Mouse (Mus musculus): ENCODE measurements around the gene Atp8b4. TPM values are rescaled to one million over a fixed set of nuclear protein-coding genes. Genes with fewer than 3 reads are reported as not detected.

Atp8b4 gene
- polyA plus RNA-seq, 1 experiment from 2014 or later: 5.9 TPM

DNA sequence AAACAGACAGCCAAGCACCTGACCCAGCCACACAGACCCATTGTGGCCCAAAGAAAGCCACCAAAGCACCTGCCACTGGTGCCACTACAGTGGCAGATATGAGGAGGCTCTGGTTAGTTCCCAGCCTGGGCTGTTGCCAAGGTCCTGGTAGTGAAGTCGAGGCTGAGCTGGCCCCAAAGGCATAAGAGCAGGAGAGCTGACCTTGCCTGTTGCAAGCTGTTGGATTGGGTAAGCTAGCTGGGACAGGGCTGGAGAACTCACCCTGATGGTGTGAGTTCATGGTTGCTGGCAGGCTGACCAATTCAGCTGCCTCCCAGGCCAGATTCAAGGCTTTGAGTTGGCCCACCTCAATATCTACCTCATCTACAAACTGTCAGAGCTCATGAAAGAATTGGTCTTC lies 4.7 kb upstream of the Atp8b4 start:
- no peak overlapping the region for H3K4me2 ChIP-seq (ENCODE audit: low read depth, low read length)
- no peaks in the 10 kb centered on the region for H3K36me3 ChIP-seq (ENCODE audit: control insufficient read depth, insufficient read depth)
- no peak overlapping the region for H3K27ac ChIP-seq (ENCODE audit: low read length)
- WGBS (ENCODE audit: insufficient replicate concordance): 57% methylated on average over 1 of the region's 1 CpGs
- no peak overlapping the region for H3K4me3 ChIP-seq (ENCODE audit: low read depth, low read length)
- ATAC-seq (ENCODE audit: low read depth): no peak
- no peaks in the 10 kb centered on the region for H3K9me3 ChIP-seq (replicated peaks; ENCODE audit: control insufficient read depth, low read length)
- H3K9ac ChIP-seq (ENCODE audit: low read depth, low read length): no peak overlapping the region
- no peaks in the 10 kb centered on the region for H3K27me3 ChIP-seq (ENCODE audit: control insufficient read depth, insufficient read depth, low read depth, low read length)
- no peaks in the 10 kb centered on the region for H3K4me1 ChIP-seq (ENCODE audit: control insufficient read depth, low read depth, low read length)

DNA sequence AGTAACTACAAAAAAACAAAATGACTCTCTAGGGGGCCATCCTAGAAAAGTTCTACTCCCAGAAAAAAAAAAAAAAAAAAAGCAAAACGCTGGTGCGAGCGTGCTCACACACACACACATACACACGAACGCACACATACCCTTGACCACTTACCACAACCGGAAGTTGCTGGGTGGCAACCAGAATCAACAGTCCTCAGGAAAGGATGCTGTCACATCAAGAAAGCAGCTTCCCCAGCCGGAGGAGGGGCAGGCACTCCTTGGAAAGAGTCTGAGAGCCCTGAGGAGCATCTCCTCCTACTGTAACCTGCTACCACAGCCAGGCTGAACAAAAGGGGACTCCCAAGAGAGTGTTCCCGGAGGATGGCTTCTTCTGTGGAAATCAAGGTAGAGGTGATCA lies 744 bp downstream of the Atp8b4 start:
- H3K36me3 ChIP-seq (ENCODE audit: control insufficient read depth, insufficient read depth): no peaks in the 10 kb centered on the region
- ATAC-seq (ENCODE audit: low read depth): no peak
- no peak overlapping the region for H3K4me2 ChIP-seq (ENCODE audit: low read depth, low read length)
- 33% methylated on average over 8 of the region's 8 CpGs for WGBS (ENCODE audit: insufficient replicate concordance)
- no peak overlapping the region for H3K27ac ChIP-seq (ENCODE audit: low read length)
- no peaks in the 10 kb centered on the region for H3K9me3 ChIP-seq (replicated peaks; ENCODE audit: control insufficient read depth, low read length)
- no peaks in the 10 kb centered on the region for H3K27me3 ChIP-seq (ENCODE audit: control insufficient read depth, insufficient read depth, low read depth, low read length)
- no peak overlapping the region for H3K9ac ChIP-seq (ENCODE audit: low read depth, low read length)
- peak overlapping the region; percentile 36 for H3K4me3 ChIP-seq (ENCODE audit: low read depth, low read length)
- H3K4me1 ChIP-seq (ENCODE audit: control insufficient read depth, low read depth, low read length): no peaks in the 10 kb centered on the region; the same call in 1 of the 2 replicates

DNA sequence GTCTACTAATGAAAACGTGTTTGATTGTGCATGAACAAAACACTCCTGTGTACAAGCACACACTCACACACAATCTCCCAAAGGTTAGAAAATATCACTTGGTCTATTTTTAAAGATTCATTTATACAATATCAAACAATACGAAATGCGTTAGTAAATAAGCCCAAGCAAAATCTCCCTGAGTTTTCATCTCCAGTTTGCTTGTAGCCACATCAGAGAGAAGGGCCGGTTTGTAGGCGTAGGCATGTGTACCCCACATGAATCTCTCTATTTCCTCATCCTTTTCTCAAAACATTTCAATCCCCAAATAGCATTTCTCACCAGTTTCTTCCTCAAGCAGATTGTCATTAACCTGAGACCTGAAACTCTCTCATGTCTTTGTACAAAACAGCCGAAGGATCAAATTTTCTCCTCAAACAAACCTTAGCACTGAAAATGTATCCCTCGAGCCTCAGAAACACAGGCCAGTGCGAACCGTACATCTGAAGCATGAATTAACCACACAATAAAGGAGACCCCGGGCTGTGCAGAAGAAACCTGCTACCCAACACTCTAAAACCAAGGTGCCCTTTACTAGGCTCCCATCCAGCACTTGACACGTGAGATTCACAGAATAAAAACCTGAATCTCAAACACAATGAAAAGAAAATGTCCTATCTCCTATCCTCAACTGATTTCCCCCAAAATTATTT lies 1.6 kb downstream of the Atp8b4 start:
- Histone ChIP-seq H3K36me3 (ENCODE audit: control insufficient read depth, insufficient read depth) (no peaks in the 10 kb centered on the region), H3K9ac (ENCODE audit: low read depth, low read length) (no peak overlapping the region), H3K27me3 (ENCODE audit: control insufficient read depth, insufficient read depth, low read depth, low read length) (no peaks in the 10 kb centered on the region), H3K9me3 (replicated peaks; ENCODE audit: control insufficient read depth, low read length) (no peaks in the 10 kb centered on the region), H3K4me1 (ENCODE audit: control insufficient read depth, low read depth, low read length) (no peaks in the 10 kb centered on the region; the same call in 1 of the 2 replicates), H3K4me3 (ENCODE audit: low read depth, low read length) (peak overlapping the region; percentile 36), H3K27ac (ENCODE audit: low read length) (no peak overlapping the region), H3K4me2 (ENCODE audit: low read depth, low read length) (0 out of 2 replicates have a peak overlapping the region, but pooled peaks have one; percentile 7)
- WGBS (ENCODE audit: insufficient replicate concordance): 57% methylated on average over 11 of the region's 11 CpGs
- no peak for ATAC-seq (ENCODE audit: low read depth)

DNA sequence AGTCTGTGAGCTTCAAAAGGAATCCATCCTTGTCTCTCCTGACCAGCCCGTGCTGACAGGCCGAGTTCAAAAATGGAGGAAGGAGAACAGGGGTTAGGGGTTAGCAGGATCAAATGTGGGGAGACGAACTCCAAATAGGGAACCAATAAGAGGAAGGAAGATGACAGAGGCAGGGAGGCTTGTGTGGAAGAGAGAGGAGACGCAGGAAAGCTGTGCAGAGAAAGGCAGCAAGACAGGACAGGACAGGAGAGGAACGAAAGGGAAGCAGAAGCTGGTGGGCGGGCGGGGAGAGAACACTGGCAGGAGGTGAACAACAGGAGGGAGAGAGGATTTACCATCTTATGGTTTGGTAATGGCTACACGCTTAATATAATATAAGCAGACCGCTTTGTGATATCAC lies 3.6 kb downstream of the Atp8b4 start:
- Histone ChIP-seq H3K9me3 (replicated peaks; ENCODE audit: control insufficient read depth, low read length) (no peaks in the 10 kb centered on the region), H3K27ac (ENCODE audit: low read length) (no peak overlapping the region), H3K9ac (ENCODE audit: low read depth, low read length) (no peak overlapping the region), H3K27me3 (ENCODE audit: control insufficient read depth, insufficient read depth, low read depth, low read length) (no peaks in the 10 kb centered on the region), H3K4me1 (ENCODE audit: control insufficient read depth, low read depth, low read length) (no peaks in the 10 kb centered on the region; the same call in 1 of the 2 replicates), H3K4me2 (ENCODE audit: low read depth, low read length) (no peak overlapping the region), H3K4me3 (ENCODE audit: low read depth, low read length) (no peak overlapping the region), H3K36me3 (ENCODE audit: control insufficient read depth, insufficient read depth) (no peaks in the 10 kb centered on the region)
- WGBS (ENCODE audit: insufficient replicate concordance): 45% methylated on average over 9 of the region's 9 CpGs
- ATAC-seq (ENCODE audit: low read depth): no peak

DNA sequence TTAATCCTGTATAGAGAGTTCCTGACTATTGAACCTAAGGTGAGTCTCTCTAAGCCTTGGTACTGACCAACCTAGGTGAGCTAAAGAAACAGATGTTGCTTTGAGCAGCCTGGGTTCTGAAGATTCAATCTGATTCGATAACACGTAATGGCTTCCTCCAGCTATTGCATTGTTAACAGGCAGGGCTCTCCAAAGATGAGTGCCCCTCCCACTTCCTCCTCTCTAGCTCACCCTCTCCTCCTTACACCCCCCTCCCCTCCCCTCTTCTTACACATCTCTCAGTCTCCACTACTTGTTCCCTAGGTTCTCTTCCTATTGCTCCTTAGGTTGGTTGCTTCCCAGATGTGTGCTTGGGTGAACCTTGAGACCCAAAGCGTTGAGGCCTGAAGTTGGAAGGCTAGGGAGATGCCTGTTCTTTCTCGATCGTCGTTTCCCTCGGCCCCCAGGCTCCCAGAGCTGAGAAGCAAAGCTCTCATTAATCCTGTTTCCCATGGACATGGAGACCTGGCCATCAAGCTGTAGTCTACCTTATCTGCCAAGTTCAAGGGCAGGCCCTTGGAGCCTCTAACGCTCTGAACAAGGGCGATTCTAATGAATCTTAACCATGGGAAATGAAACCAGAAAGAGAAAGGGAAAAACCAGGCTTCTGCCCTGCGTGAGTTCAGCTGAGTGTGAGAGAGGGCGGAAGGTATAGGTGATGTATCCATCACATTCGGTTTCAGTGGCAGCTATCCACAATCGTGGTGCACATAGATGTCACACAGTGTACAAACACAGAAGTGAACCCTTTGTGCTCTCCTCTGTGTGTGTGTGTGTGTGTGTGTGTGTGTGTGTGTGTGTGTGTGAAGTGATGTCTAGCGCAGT lies 4.4 kb downstream of the Atp8b4 start:
- no peaks in the 10 kb centered on the region for H3K9me3 ChIP-seq (replicated peaks; ENCODE audit: control insufficient read depth, low read length)
- H3K4me1 ChIP-seq (ENCODE audit: control insufficient read depth, low read depth, low read length): no peaks in the 10 kb centered on the region; the same call in none of the 2 replicates
- no peaks in the 10 kb centered on the region for H3K27me3 ChIP-seq (ENCODE audit: control insufficient read depth, insufficient read depth, low read depth, low read length)
- WGBS (ENCODE audit: insufficient replicate concordance): 61% methylated on average over 14 of the region's 14 CpGs
- H3K9ac ChIP-seq (ENCODE audit: low read depth, low read length): no peak overlapping the region
- H3K4me3 ChIP-seq (ENCODE audit: low read depth, low read length): no peak overlapping the region
- H3K4me2 ChIP-seq (ENCODE audit: low read depth, low read length): no peak overlapping the region
- no peak overlapping the region for H3K27ac ChIP-seq (ENCODE audit: low read length)
- no peak for ATAC-seq (ENCODE audit: low read depth)
- no peaks in the 10 kb centered on the region for H3K36me3 ChIP-seq (ENCODE audit: control insufficient read depth, insufficient read depth)

DNA sequence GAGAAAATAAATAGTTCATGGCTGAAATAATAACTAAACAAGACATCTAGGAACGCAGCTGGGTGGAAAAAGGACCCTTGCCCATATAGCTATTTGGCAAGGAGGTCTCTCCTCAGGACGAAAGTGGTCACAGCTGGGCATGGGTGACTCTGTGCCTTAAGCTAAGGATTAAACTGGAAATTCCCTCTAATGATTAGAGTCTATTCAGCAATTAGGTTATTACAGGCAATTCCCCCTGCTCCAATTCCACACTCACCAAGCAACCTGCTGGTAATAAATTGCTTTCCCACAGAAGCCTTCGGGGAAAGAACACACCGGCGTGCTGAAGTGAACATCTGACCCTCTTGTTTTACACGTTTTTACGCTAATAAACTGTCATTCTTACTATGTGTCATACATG lies 5.2 kb downstream of the Atp8b4 start:
- Histone ChIP-seq H3K4me3 (ENCODE audit: low read depth, low read length) (no peak overlapping the region), H3K36me3 (ENCODE audit: control insufficient read depth, insufficient read depth) (no peaks in the 10 kb centered on the region), H3K9me3 (replicated peaks; ENCODE audit: control insufficient read depth, low read length) (no peaks in the 10 kb centered on the region), H3K4me1 (ENCODE audit: control insufficient read depth, low read depth, low read length) (no peaks in the 10 kb centered on the region; the same call in none of the 2 replicates), H3K27me3 (ENCODE audit: control insufficient read depth, insufficient read depth, low read depth, low read length) (no peaks in the 10 kb centered on the region), H3K9ac (ENCODE audit: low read depth, low read length) (no peak overlapping the region), H3K4me2 (ENCODE audit: low read depth, low read length) (no peak overlapping the region), H3K27ac (ENCODE audit: low read length) (no peak overlapping the region)
- no peak for ATAC-seq (ENCODE audit: low read depth)
- WGBS (ENCODE audit: insufficient replicate concordance): 67% methylated on average over 7 of the region's 7 CpGs

DNA sequence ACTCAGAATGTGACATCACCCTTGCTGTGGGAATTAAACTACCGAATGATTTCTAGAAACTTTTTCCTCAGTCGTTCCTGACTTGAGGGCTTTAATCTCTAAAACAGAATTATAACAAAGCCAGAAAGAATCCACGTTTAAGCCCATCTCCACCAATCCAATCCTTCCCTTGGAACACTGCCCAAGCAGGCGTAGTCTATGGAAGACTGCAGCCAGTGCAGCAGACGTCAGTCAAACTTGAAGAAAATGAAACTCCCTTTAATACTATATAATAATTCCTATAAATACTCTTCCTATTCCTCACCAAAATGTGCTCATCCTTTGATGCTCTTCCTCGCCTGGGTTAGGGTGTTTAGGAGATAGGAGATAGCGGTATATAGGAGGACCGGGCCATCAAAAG lies 7.2 kb downstream of the Atp8b4 start:
- Histone ChIP-seq H3K4me3 (ENCODE audit: low read depth, low read length) (no peak overlapping the region), H3K9ac (ENCODE audit: low read depth, low read length) (no peak overlapping the region), H3K4me2 (ENCODE audit: low read depth, low read length) (no peak overlapping the region), H3K36me3 (ENCODE audit: control insufficient read depth, insufficient read depth) (no peaks in the 10 kb centered on the region), H3K27me3 (ENCODE audit: control insufficient read depth, insufficient read depth, low read depth, low read length) (no peaks in the 10 kb centered on the region), H3K9me3 (replicated peaks; ENCODE audit: control insufficient read depth, low read length) (no peaks in the 10 kb centered on the region), H3K4me1 (ENCODE audit: control insufficient read depth, low read depth, low read length) (no peaks in the 10 kb centered on the region; the same call in none of the 2 replicates), H3K27ac (ENCODE audit: low read length) (no peak overlapping the region)
- WGBS (ENCODE audit: insufficient replicate concordance): 60% methylated on average over 8 of the region's 8 CpGs
- ATAC-seq (ENCODE audit: low read depth): no peak

DNA sequence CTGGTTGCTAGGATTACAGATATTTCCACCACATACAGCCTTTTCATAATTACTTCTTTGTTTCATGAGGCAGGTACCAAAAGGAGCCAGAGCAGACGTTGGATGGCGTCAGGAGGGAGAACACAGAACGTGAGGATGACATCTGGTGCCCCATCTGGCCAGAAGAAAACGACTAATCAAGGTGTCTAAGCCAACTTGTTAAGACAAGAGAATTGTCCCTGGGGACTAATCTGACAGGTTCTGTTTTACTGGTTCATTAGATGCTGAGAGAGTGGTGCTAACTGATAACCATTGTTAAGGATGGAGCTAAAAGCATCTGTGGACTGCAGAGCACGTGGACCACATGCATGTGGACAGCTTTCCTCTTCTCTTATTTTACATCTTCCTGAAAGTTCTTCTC lies 7.8 kb downstream of the Atp8b4 start:
- 44% methylated on average over 5 of the region's 5 CpGs for WGBS (ENCODE audit: insufficient replicate concordance)
- Histone ChIP-seq H3K9ac (ENCODE audit: low read depth, low read length) (no peak overlapping the region), H3K27me3 (ENCODE audit: control insufficient read depth, insufficient read depth, low read depth, low read length) (no peaks in the 10 kb centered on the region), H3K27ac (ENCODE audit: low read length) (no peak overlapping the region), H3K36me3 (ENCODE audit: control insufficient read depth, insufficient read depth) (no peaks in the 10 kb centered on the region), H3K4me1 (ENCODE audit: control insufficient read depth, low read depth, low read length) (no peaks in the 10 kb centered on the region; the same call in none of the 2 replicates), H3K9me3 (replicated peaks; ENCODE audit: control insufficient read depth, low read length) (no peaks in the 10 kb centered on the region), H3K4me2 (ENCODE audit: low read depth, low read length) (no peak overlapping the region), H3K4me3 (ENCODE audit: low read depth, low read length) (no peak overlapping the region)
- no peak for ATAC-seq (ENCODE audit: low read depth)

DNA sequence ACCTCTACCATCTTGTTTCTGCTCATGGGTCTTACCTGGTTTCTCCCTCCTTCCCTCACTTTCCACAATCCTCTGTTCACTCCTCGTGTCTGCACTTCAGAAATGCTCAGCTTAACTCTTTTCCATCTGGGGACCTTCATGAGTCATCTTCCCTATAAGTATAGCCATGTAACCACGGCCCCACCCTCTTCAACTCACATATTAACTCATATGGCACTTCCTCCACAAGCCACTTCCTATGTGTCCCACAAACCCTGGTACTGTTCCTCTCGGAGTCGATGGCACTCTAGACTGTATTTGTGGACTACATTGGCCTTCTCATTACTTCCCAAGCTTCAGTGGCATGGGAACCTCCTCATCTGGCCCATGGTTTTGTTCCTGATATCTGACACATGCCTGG lies 9.0 kb downstream of the Atp8b4 start:
- Histone ChIP-seq H3K27me3 (ENCODE audit: control insufficient read depth, insufficient read depth, low read depth, low read length) (no peaks in the 10 kb centered on the region), H3K9ac (ENCODE audit: low read depth, low read length) (no peak overlapping the region), H3K27ac (ENCODE audit: low read length) (no peak overlapping the region; the same call in 1 of the 2 replicates), H3K4me1 (ENCODE audit: control insufficient read depth, low read depth, low read length) (no peaks in the 10 kb centered on the region; the same call in none of the 2 replicates), H3K4me3 (ENCODE audit: low read depth, low read length) (peak overlapping the region; percentile 32), H3K4me2 (ENCODE audit: low read depth, low read length) (peak overlapping the region; percentile 32), H3K9me3 (replicated peaks; ENCODE audit: control insufficient read depth, low read length) (no peaks in the 10 kb centered on the region), H3K36me3 (ENCODE audit: control insufficient read depth, insufficient read depth) (no peaks in the 10 kb centered on the region)
- WGBS (ENCODE audit: insufficient replicate concordance): 12% methylated on average over 4 of the region's 4 CpGs
- ATAC-seq (ENCODE audit: low read depth): no peak

Data from liver, embryonic 16.5 days (tissue).